12 mouse cellular contexts compared by ENCODE assay signal in genomic region chr2:4490845-4491244, GRCm38 (mm10).
A peak's percentile ranks its signal among the peaks of the same experiment; 100 is the strongest.
DNase-seq lines count a peak whose midpoint lies in the region; ATAC-seq and TF ChIP-seq lines count a peak whose summit lies in the region.
"Had no signal": no experiment of that assay in that cellular context is flagged by ENCODE, and none has a peak within 500 bp of the region (broad histone marks: within the 10 kb centered on the region; RNA-seq: fewer than 3 reads in every experiment).

No protein-coding gene starts in this region.

- WGBS in neural tube, embryonic 11.5 days = 77% methylated on average over 5 of the region's 5 CpGs
- 31% methylated on average over 5 of the region's 5 CpGs for WGBS in forebrain, postnatal 0 days
- 34% methylated on average over 5 of the region's 5 CpGs for WGBS in neural tube, embryonic 13.5 days

- no peak overlapping the region for H3K9ac ChIP-seq in neural tube, embryonic 11.5 days (ENCODE audit: low read length)
- no peak overlapping the region for H3K9ac ChIP-seq in forebrain, postnatal 0 days
- no peak overlapping the region for H3K9ac ChIP-seq in neural tube, embryonic 13.5 days
- H3K9ac ChIP-seq: embryonic facial prominence, embryonic 15.5 days had no signal

- H3K4me2 ChIP-seq in neural tube, embryonic 11.5 days (ENCODE audit: low read depth) = no peak overlapping the region
- H3K4me2 ChIP-seq in forebrain, postnatal 0 days (ENCODE audit: low read depth) = no peak overlapping the region
- no peak overlapping the region for H3K4me2 ChIP-seq in neural tube, embryonic 13.5 days
- H3K4me2 ChIP-seq: embryonic facial prominence, embryonic 15.5 days; liver, embryonic 11.5 days had no signal

- no peak for TF ChIP-seq CTCF in forebrain, postnatal 0 days (IDR thresholded peaks at IDR 0.05; ENCODE audit: low read depth)

- no peaks in the 10 kb centered on the region for H3K9me3 ChIP-seq in neural tube, embryonic 11.5 days (ENCODE audit: control insufficient read depth, low read length)
- H3K9me3 ChIP-seq in forebrain, postnatal 0 days (ENCODE audit: low read length) = no peaks in the 10 kb centered on the region
- H3K9me3 ChIP-seq in neural tube, embryonic 13.5 days = no peaks in the 10 kb centered on the region
- H3K9me3 ChIP-seq: embryonic facial prominence, embryonic 15.5 days had no signal

- no peaks in the 10 kb centered on the region; the same call in 1 of the 2 replicates for H3K36me3 ChIP-seq in neural tube, embryonic 11.5 days (ENCODE audit: control insufficient read depth, insufficient read depth, low read length)
- H3K36me3 ChIP-seq in forebrain, postnatal 0 days (ENCODE audit: insufficient read depth) = 0 out of 2 replicates have a peak, but pooled peaks cover 9% of the 10 kb centered on the region
- peaks cover 3% of the 10 kb centered on the region; the same call in 1 of the 2 replicates for H3K36me3 ChIP-seq in neural tube, embryonic 13.5 days
- H3K36me3 ChIP-seq: embryonic facial prominence, embryonic 15.5 days had no signal

- no peaks in the 10 kb centered on the region for H3K27me3 ChIP-seq in neural tube, embryonic 11.5 days (ENCODE audit: control insufficient read depth, insufficient read depth, low read length)
- no peaks in the 10 kb centered on the region for H3K27me3 ChIP-seq in forebrain, postnatal 0 days (ENCODE audit: insufficient read depth, low read length)
- H3K27me3 ChIP-seq in neural tube, embryonic 13.5 days = no peaks in the 10 kb centered on the region
- H3K27me3 ChIP-seq: embryonic facial prominence, embryonic 15.5 days had no signal

- ATAC-seq in neural tube, embryonic 11.5 days (ENCODE audit: insufficient read depth, low FRiP score, low TSS enrichment) = no peak
- ATAC-seq in forebrain, postnatal 0 days = no peak
- ATAC-seq in neural tube, embryonic 13.5 days (ENCODE audit: low read depth) = peak; percentile 21; the same call in 1 of the 2 replicates
- ATAC-seq in inflammation-experienced regulatory T-cells, adult 6 months = no peak

- 0 out of 2 replicates have a peak overlapping the region, but pooled peaks have one; percentile 34 for H3K27ac ChIP-seq in neural tube, embryonic 11.5 days (ENCODE audit: low read depth, low read length)
- H3K27ac ChIP-seq in forebrain, postnatal 0 days (ENCODE audit: low read depth, low read length) = no peak overlapping the region
- H3K27ac ChIP-seq in neural tube, embryonic 13.5 days (replicated peaks) = peak overlapping the region; percentile 72

- H3K4me3 ChIP-seq in neural tube, embryonic 11.5 days (ENCODE audit: low read depth, low read length) = no peak overlapping the region
- H3K4me3 ChIP-seq in forebrain, postnatal 0 days (ENCODE audit: low read depth, low read length) = no peak overlapping the region
- no peak overlapping the region for H3K4me3 ChIP-seq in neural tube, embryonic 13.5 days
- H3K4me3 ChIP-seq: embryonic facial prominence, embryonic 15.5 days had no signal

- intact Hi-C loops in heart, postnatal 10 days (cut with DNase I) = loop anchor here (5.0 to 10.0 kb wide), 3 partner anchors 159 to 1146 kb away; no protein-coding TSS in a partner anchor

- H3K4me1 ChIP-seq in neural tube, embryonic 11.5 days (ENCODE audit: control insufficient read depth, insufficient read depth, low read length) = peaks cover 11% of the 10 kb centered on the region
- peaks cover 14% of the 10 kb centered on the region; the same call in 1 of the 2 replicates for H3K4me1 ChIP-seq in forebrain, postnatal 0 days (ENCODE audit: insufficient read depth)
- H3K4me1 ChIP-seq in neural tube, embryonic 13.5 days (replicated peaks) = peaks cover 71% of the 10 kb centered on the region

- DNase-seq in heart, postnatal 10 days = peak; percentile 63 to 68
- no peak for DNase-seq in heart, adult 9 months (ENCODE audit: low spot score in 2 of 2)
- no peak for DNase-seq in neural tube, embryonic 11.5 days (ENCODE audit: low spot score)
- no peak for DNase-seq in neural tube, embryonic 10.5 days (ENCODE audit: extremely low spot score, low spot score)
- peak; percentile 47 for DNase-seq in forebrain, postnatal 0 days
- no peak for DNase-seq in testis, postnatal 10 days (ENCODE audit: low spot score)
- DNase-seq: cerebellum, adult 18-20 months; gastrocnemius, postnatal 10 days had no signal

Comparison
In these comparisons a context has a peak if more than half of its experiments do, and no peak if none do; other contexts are left out.
1. DNase-seq: peak in heart, postnatal 10 days (2 of 2) and forebrain, postnatal 0 days (single experiment); none in heart, adult 9 months (0 of 2), neural tube, embryonic 11.5 days (single experiment), neural tube, embryonic 10.5 days (single experiment) and testis, postnatal 10 days (single experiment).